Mouse (Mus musculus) ES-Bruce4 (cell line): ENCODE measurements around the gene 9330182O14Rik.

ENCODE experiments used
- CTCF ChIP-seq: IDR thresholded peaks from one replicate; pipeline ENCODE4 v1.8.1; 2011; ENCODE audit warnings: low read depth, low read length
- EP300 ChIP-seq: IDR thresholded peaks from 2 replicates; pipeline ENCODE4 v1.6.1; 2011; ENCODE audit warnings: low read depth, low read length; ENCODE audit not compliant: insufficient read depth

- peak; percentile 82 for TF ChIP-seq CTCF
- TF ChIP-seq EP300, result no peak
Measured at GRCm38 (mm10) chr15:40130880-40131478, 3.2 kb upstream of the 9330182O14Rik start.
